Mouse (Mus musculus) thymus, adult 2 months (tissue): ENCODE data around the gene Kat8. TPM values are rescaled to one million over a fixed set of nuclear protein-coding genes. Genes with fewer than 3 reads are reported as not detected.
"Not testable (repeated sequence)": the region's sequence is repeated elsewhere in the genome, so short reads cannot be mapped to it uniquely, and the experiment has no call there.

Experiments used
- DNase-seq: peaks from one replicate; pipeline ENCODE4 v3.0.0; 2021
- H3K27ac ChIP-seq: fragments of 200-500 bp; 2 replicates; pipeline ENCODE4 v1.5.1; 2012; ENCODE audit warnings: low read length, control low read depth; ENCODE audit not compliant: control insufficient read depth, insufficient read depth
- H3K27me3 ChIP-seq: fragments of 200-500 bp; 2 replicates; pipeline ENCODE4 v1.6.1; 2012; ENCODE audit warnings: mild to moderate bottlenecking, low read length, moderate library complexity, mixed read lengths; ENCODE audit not compliant: control insufficient read depth, insufficient read depth
- H3K36me3 ChIP-seq: fragments of 200-500 bp; 2 replicates; pipeline ENCODE4 v1.6.1; 2012; ENCODE audit warnings: mild to moderate bottlenecking, low read length, moderate library complexity; ENCODE audit not compliant: control insufficient read depth, insufficient read depth
- H3K4me1 ChIP-seq: fragments of 200-500 bp; replicated peaks from 2 replicates; pipeline ENCODE4 v1.6.1; 2012; ENCODE audit warnings: low read length; ENCODE audit not compliant: control insufficient read depth, insufficient read depth
- H3K4me3 ChIP-seq: fragments of 200-500 bp; 2 replicates; pipeline ENCODE4 v1.5.1; 2012; ENCODE audit warnings: mild to moderate bottlenecking, low read length, control low read depth, moderate library complexity; ENCODE audit not compliant: control insufficient read depth, insufficient read depth
- CTCF ChIP-seq: fragments of 200-500 bp; IDR thresholded peaks from 2 replicates; pipeline ENCODE4 v1.5.1; 2012; ENCODE audit warnings: mild to moderate bottlenecking, control low read depth, low read length, moderate library complexity, borderline replicate concordance; ENCODE audit not compliant: control insufficient read depth, poor library complexity, insufficient read depth; ENCODE audit errors: extremely low read depth
- POLR2A ChIP-seq: fragments of 200-500 bp; IDR thresholded peaks from 2 replicates; pipeline ENCODE4 v1.6.1; 2012; ENCODE audit warnings: mild to moderate bottlenecking, low read length, control low read depth, moderate library complexity; ENCODE audit not compliant: control insufficient read depth, poor library complexity, insufficient read depth; ENCODE audit errors: extremely low read depth
- WGBS: fragments of 180-500 bp; shearing (Covaris S2); methylation state at CpG from one replicate; pipeline ENCODE4 v1.1.7; 2018; 5-methylcytosine and 5-hydroxymethylcytosine counted together
- polyA plus RNA-seq: library from polyadenylated mRNA; depleted of rRNA; stranded (reverse); fragments of >200 nt; gene quantifications from 2 replicates; pipeline ENCODE4 v1.2.3, GENCODE M21; 2012

Gene Kat8
- polyA plus RNA-seq, 1 experiment, result 29.4 TPM

DNA sequence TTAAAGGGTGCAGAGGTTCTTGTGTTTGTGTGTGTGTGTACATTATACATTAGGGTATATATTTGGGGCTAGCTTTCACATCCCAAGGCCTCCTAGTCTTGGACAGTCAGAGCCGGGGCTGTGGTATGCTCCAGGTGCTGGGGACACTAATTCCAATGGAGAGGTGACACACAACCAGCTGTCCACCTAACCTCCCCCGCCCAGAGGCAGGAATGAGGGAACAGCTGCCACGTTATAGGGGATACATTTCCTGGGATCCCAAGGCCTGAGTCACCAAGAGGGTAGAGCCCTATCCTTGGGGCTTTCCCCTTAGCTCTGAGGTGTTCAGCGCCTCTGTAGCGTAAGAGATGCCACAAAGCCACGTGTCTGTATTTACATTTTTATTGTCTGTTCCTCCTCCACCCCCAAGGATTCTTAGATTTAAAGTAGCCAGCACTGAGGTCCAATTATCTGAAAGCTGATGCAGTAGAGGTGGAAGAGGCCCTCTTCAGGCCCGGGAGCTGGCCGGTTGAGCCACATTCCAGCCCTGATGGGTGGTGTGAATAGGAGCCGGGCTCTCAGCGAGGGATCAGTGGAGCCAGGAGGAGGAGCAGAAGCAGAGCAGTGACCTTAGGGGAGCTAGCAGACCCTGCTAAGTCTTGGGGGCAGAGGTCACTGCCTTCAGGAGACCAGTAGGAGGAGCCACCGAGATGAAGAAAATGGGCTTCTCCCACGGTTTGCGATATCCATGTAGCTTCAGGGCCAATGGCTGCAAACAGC is 20.1 kb downstream of the Kat8 start:
- no peak for DNase-seq
- Histone ChIP-seq H3K4me3 (no peak overlapping the region), H3K36me3 (no peaks in the 10 kb centered on the region), H3K27me3 (no peaks in the 10 kb centered on the region), H3K27ac (no peak overlapping the region), H3K4me1 (peaks cover 14% of the 10 kb centered on the region)
- WGBS, result 83% methylated on average over 13 of the region's 13 CpGs
- no peak for TF ChIP-seq POLR2A
- TF ChIP-seq CTCF, result no peak

DNA sequence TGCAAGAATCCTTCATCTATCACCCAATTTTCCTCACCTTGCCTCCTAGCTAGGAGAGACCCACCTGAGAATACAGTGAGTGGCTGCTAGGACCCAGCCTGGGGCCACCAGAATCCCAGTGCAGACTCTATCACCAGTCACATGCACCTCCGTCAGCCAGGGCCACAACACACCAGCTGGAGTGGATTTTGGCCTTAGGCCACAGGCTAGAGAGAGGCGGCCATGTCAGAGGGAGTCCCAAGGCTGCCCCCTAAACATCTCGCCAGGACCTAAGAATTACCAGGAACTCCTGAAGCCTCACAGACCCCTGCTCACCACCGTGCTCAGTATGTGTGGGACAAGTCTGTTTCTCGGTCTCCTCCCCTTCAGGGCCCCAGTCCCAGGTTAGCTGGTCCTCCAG is 21.8 kb downstream of the Kat8 start:
- no peak overlapping the region for H3K27ac ChIP-seq
- WGBS, result 97% methylated on average over 5 of the region's 5 CpGs
- peaks cover 14% of the 10 kb centered on the region for H3K4me1 ChIP-seq

DNA sequence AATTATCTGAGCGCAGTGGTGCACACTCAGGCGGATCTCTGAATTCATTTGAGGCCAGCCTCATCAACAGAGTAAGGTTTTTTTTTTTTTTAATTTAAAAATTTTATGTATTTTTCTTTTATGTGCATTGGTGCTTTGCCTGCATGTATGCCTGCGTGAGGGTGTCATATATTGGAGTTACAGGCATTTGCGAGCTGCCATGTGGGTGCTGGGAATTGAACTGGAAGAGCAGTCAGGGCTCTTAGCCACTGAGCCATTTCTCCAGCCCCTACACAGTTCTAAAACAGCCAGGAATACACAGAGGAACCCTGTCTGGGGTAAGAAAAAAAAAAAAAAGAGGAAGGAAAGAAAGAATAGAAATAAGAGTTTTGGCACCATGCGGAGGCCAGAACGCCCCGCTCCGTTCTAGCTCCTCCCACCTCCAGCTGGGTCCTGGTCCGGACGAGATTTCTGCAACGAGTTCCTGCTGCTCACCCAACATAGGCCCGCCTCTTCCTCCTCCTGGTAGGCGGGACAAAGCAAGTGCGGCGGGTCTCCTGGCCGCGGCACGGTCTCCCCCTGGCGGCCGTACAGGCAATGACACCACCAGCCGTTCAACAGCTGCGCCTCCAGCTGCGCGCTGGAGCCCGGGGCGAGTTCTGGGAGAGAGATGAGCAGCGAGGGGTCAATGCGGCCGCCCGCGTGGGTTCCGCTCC is 22.9 kb downstream of the Kat8 start:
- peak; percentile 49; the same call in 1 of the 2 replicates for TF ChIP-seq POLR2A
- peak; percentile 96 for TF ChIP-seq CTCF
- Histone ChIP-seq H3K27me3 (no peaks in the 10 kb centered on the region), H3K4me1 (peaks cover 14% of the 10 kb centered on the region), H3K36me3 (no peaks in the 10 kb centered on the region), H3K4me3 (peak overlapping the region; percentile 65), H3K27ac (no peak overlapping the region)
- 7% methylated on average over 30 of the region's 32 CpGs for WGBS
- DNase-seq, result peak; percentile 97

More for the DNA sequence above, 21.8 kb downstream of the Kat8 start:
- H3K4me3 ChIP-seq, result no peak overlapping the region
- no peaks in the 10 kb centered on the region for H3K36me3 ChIP-seq
- no peak for DNase-seq
- TF ChIP-seq POLR2A, result no peak
- no peak for TF ChIP-seq CTCF
- no peaks in the 10 kb centered on the region for H3K27me3 ChIP-seq

DNA sequence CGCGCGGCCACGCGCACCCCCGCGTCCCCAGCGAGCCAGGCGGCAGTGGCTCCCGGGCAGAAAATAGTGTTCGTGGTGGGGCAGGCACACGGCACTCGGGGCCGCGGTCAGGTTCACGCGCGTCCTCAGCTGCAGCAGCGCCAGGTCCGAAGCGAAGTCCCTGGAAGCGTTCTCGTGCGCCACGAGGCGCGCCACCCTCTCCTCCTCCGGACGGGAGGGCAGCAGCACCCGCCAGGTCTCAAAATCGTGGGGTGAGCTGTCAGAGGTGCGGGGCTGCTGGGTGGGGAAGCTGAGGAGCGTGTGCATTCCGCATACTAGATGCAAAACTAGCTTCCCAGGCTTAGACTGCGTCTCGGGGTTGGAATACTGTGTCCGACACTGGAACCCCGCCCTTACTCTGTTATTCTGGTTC is 23.4 kb downstream of the Kat8 start:
- Histone ChIP-seq H3K4me3 (peak overlapping the region; percentile 65), H3K27ac (no peak overlapping the region), H3K27me3 (no peaks in the 10 kb centered on the region), H3K36me3 (no peaks in the 10 kb centered on the region), H3K4me1 (peaks cover 14% of the 10 kb centered on the region)
- no peak for DNase-seq
- TF ChIP-seq CTCF, result no peak; the same call in 1 of the 2 replicates
- TF ChIP-seq POLR2A, result no peak
- WGBS, result 2% methylated on average over 38 of the region's 38 CpGs

DNA sequence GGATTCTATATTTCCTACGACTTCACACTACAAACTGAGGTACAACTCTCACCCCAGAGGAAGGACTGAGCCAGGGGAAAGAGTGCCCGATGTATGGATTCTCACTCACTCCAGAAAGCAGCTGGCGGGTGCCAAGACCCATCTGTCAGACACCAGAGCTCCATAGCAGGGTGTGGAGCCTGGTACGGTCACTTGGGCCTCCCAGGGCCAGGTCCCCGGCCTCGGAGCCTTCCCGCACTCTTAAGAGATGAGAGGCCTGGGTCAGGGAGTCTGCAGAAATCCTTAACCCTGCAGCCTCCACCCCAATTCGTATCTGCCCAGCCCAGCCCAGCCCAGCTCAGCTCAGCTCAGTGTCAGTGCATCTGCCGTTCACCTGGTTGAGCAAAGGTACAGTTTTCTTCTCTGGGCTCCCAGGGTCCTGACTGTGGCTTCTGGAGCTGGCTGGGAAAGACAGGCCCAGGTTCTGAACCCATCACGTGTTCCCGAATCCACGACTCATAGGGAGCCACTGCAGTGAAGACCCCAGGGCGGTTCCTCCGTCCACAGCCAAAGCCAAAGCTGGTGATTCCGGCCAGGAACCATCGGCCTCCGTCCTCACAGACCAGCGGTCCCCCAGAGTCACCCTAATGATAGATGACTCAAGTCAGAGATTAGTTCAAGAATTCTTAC is 24.0 kb downstream of the Kat8 start:
- no peak for DNase-seq
- Histone ChIP-seq H3K27ac (no peak overlapping the region), H3K36me3 (no peaks in the 10 kb centered on the region), H3K4me3 (peak overlapping the region; percentile 65; the same call in 1 of the 2 replicates), H3K4me1 (peaks cover 13% of the 10 kb centered on the region), H3K27me3 (no peaks in the 10 kb centered on the region)
- 80% methylated on average over 18 of the region's 18 CpGs for WGBS
- TF ChIP-seq POLR2A, result no peak
- no peak for TF ChIP-seq CTCF

DNA sequence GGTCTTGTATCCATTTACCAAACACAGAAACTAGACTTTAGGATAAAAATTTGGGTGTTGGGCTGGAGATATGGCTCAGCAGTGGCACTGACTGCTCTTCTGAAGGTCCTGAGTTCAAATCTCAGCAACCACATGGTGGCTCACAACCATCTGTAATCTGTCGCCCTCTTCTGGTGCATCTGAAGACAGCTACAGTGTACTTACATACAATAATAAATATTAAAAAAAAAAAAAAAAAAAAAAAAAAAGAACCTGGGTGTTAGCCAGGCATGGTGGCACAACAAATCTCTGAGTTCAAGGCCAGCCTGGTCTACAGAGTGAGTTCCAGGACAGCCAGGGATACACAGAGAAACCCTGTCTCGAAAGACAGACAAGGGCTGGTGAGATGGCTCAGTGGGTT is 29.8 kb downstream of the Kat8 start:
- WGBS, result 56% methylated on average over 2 of the region's 2 CpGs
- not testable (repeated sequence) for H3K36me3 ChIP-seq, H3K27me3 ChIP-seq, H3K27ac ChIP-seq, H3K4me3 ChIP-seq, H3K4me1 ChIP-seq, DNase-seq
